8 mouse cellular contexts compared by ENCODE assay signal in the genomic region with DNA sequence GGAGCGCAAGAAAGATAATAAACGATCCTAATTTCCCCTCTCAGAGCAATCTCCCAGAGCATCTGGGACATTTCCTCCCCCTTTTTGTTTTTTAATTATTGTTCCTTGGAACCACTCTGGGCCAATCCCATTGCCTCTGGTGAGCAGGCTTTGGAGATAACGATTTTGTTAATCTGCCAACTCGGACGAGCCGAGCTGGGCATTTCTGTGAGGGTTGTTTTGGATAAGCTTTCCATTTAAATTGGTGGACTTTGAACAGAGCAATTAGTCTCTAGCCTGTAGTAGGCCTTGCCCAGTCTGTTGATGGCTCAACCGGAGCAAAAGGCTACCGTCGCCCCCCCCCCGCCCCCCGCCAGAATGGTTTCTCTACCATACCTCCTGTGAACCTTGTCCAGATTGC. TPM values are rescaled to one million over a fixed set of nuclear protein-coding genes. Genes with fewer than 3 reads are reported as not detected.
DNase-seq lines count a peak whose midpoint lies in the region; ATAC-seq and TF ChIP-seq lines count a peak whose summit lies in the region.

No protein-coding gene starts in this region.

- H3K36me3 ChIP-seq in embryonic facial prominence, embryonic 13.5 days, result no peaks in the 10 kb centered on the region
- H3K36me3 ChIP-seq in hindbrain, embryonic 15.5 days, result no peaks in the 10 kb centered on the region
- no peaks in the 10 kb centered on the region for H3K36me3 ChIP-seq in liver, embryonic 13.5 days
- no peaks in the 10 kb centered on the region for H3K36me3 ChIP-seq in thymus, adult 2 months (ENCODE audit: control insufficient read depth, insufficient read depth, low read length)

- ATAC-seq in embryonic facial prominence, embryonic 13.5 days (ENCODE audit: insufficient number of reproducible peaks, insufficient read depth, low FRiP score, low TSS enrichment, low read depth), result no peak
- no peak for ATAC-seq in hindbrain, embryonic 15.5 days (ENCODE audit: low FRiP score, low read depth)
- ATAC-seq in liver, embryonic 13.5 days (ENCODE audit: low read depth), result no peak

- no peak for TF ChIP-seq POLR2A in thymus, adult 2 months (IDR thresholded peaks at IDR 0.05; ENCODE audit: control insufficient read depth, extremely low read depth, insufficient read depth, low read length, poor library complexity)

- no peaks in the 10 kb centered on the region for H3K9me3 ChIP-seq in embryonic facial prominence, embryonic 13.5 days
- H3K9me3 ChIP-seq in hindbrain, embryonic 15.5 days, result no peaks in the 10 kb centered on the region
- H3K9me3 ChIP-seq in liver, embryonic 13.5 days (replicated peaks), result no peaks in the 10 kb centered on the region

- H3K4me1 ChIP-seq in embryonic facial prominence, embryonic 13.5 days, result peaks cover 8% of the 10 kb centered on the region
- H3K4me1 ChIP-seq in hindbrain, embryonic 15.5 days (replicated peaks), result peaks cover 22% of the 10 kb centered on the region
- peaks cover 20% of the 10 kb centered on the region for H3K4me1 ChIP-seq in liver, embryonic 13.5 days (replicated peaks)
- H3K4me1 ChIP-seq in thymus, adult 2 months (replicated peaks; ENCODE audit: control insufficient read depth, insufficient read depth, low read length), result peaks cover 16% of the 10 kb centered on the region

- H3K4me3 ChIP-seq in embryonic facial prominence, embryonic 13.5 days, result peak overlapping the region; percentile 42; the same call in 1 of the 2 replicates
- H3K4me3 ChIP-seq in hindbrain, embryonic 15.5 days, result no peak overlapping the region
- no peak overlapping the region for H3K4me3 ChIP-seq in liver, embryonic 13.5 days (replicated peaks)
- no peak overlapping the region for H3K4me3 ChIP-seq in thymus, adult 2 months (ENCODE audit: control insufficient read depth, insufficient read depth, low read length)

- no peak overlapping the region for H3K27ac ChIP-seq in embryonic facial prominence, embryonic 13.5 days
- no peak overlapping the region for H3K27ac ChIP-seq in hindbrain, embryonic 15.5 days (replicated peaks)
- H3K27ac ChIP-seq in liver, embryonic 13.5 days, result no peak overlapping the region
- no peak overlapping the region for H3K27ac ChIP-seq in thymus, adult 2 months (ENCODE audit: control insufficient read depth, insufficient read depth, low read length)

- WGBS in embryonic facial prominence, embryonic 13.5 days, result 31% methylated on average over 11 of the region's 11 CpGs
- 20% methylated on average over 11 of the region's 11 CpGs for WGBS in hindbrain, embryonic 15.5 days
- WGBS in liver, embryonic 13.5 days (ENCODE audit: insufficient replicate concordance), result 17% methylated on average over 11 of the region's 11 CpGs
- 76% methylated on average over 11 of the region's 11 CpGs for WGBS in thymus, adult 2 months

- DNase-seq in cerebellum, adult 18-20 months, result peak; percentile 26 to 44
- DNase-seq in cerebellum, adult 8-10 months, result no peak
- DNase-seq in liver, embryonic 13.5 days, result no peak
- DNase-seq in retina, postnatal 1 day, result peak; percentile 86
- no peak for DNase-seq in gastrocnemius, postnatal 4 days (ENCODE audit: low spot score in 2 of 2)
- no peak for DNase-seq in thymus, adult 2 months

- H3K4me2 ChIP-seq in embryonic facial prominence, embryonic 13.5 days, result peak overlapping the region; percentile 71
- H3K4me2 ChIP-seq in hindbrain, embryonic 15.5 days, result peak overlapping the region; percentile 52
- H3K4me2 ChIP-seq in liver, embryonic 13.5 days, result peak overlapping the region; percentile 62

- no peak for TF ChIP-seq CTCF in thymus, adult 2 months (IDR thresholded peaks at IDR 0.05; ENCODE audit: borderline replicate concordance, control insufficient read depth, extremely low read depth, insufficient read depth, low read length, poor library complexity)

- no peaks in the 10 kb centered on the region for H3K27me3 ChIP-seq in embryonic facial prominence, embryonic 13.5 days
- no peaks in the 10 kb centered on the region for H3K27me3 ChIP-seq in hindbrain, embryonic 15.5 days
- H3K27me3 ChIP-seq in liver, embryonic 13.5 days, result peaks cover 3% of the 10 kb centered on the region; the same call in 1 of the 2 replicates
- no peaks in the 10 kb centered on the region for H3K27me3 ChIP-seq in thymus, adult 2 months (ENCODE audit: control insufficient read depth, insufficient read depth, low read length)

- no peak overlapping the region for H3K9ac ChIP-seq in embryonic facial prominence, embryonic 13.5 days
- H3K9ac ChIP-seq in hindbrain, embryonic 15.5 days, result no peak overlapping the region
- no peak overlapping the region for H3K9ac ChIP-seq in liver, embryonic 13.5 days

RNA-seq across cellular contexts. Expression of a gene that starts 27.0 kb away (rescaled TPM):
- polyA plus RNA-seq in embryonic facial prominence, embryonic 13.5 days (2015; fragmentation: Nextera tagmentation; extraction: Ambion mirVana), result 1.3 TPM in 2 replicates
- 11.4 and 12.1 TPM in 2 replicates for polyA plus RNA-seq in hindbrain, embryonic 15.5 days (2015; fragmentation: Nextera tagmentation; extraction: Ambion mirVana)
- 0.02 and 0.03 TPM in 2 replicates for polyA plus RNA-seq in liver, embryonic 13.5 days (2015; fragmentation: Nextera tagmentation; extraction: Ambion mirVana)
- total RNA-seq in gastrocnemius, postnatal 4 days (2021), result under 1 TPM; 0.34 to 0.41 TPM
- polyA plus RNA-seq in thymus, adult 2 months (2012; rRNA removed), result 0.97 and 1.1 TPM in 2 replicates

RNA-seq across cellular contexts. Expression of a gene that starts 51.9 kb away (rescaled TPM):
- polyA plus RNA-seq in embryonic facial prominence, embryonic 13.5 days (2015; fragmentation: Nextera tagmentation; extraction: Ambion mirVana), result 18.3 and 21.1 TPM in 2 replicates
- 9.1 and 10.6 TPM in 2 replicates for polyA plus RNA-seq in hindbrain, embryonic 15.5 days (2015; fragmentation: Nextera tagmentation; extraction: Ambion mirVana)
- polyA plus RNA-seq in liver, embryonic 13.5 days (2015; fragmentation: Nextera tagmentation; extraction: Ambion mirVana), result 1.2 and 1.5 TPM in 2 replicates
- total RNA-seq in gastrocnemius, postnatal 4 days (2021), result 10 to 100 TPM; 56.4 to 66.9 TPM
- 49.0 and 56.8 TPM in 2 replicates for polyA plus RNA-seq in thymus, adult 2 months (2012; rRNA removed)

Comparison
In these comparisons a context has a peak if more than half of its experiments do, and no peak if none do; other contexts are left out.
1. DNase-seq: peak in cerebellum, adult 18-20 months (2 of 2) and retina, postnatal 1 day (single experiment); none in cerebellum, adult 8-10 months (single experiment), liver, embryonic 13.5 days (single experiment), gastrocnemius, postnatal 4 days (0 of 2) and thymus, adult 2 months (single experiment).
2. Peak in every context shown above with its lines, with median percentiles within 50 percentile points of each other: H3K4me2 ChIP-seq.